Mouse (Mus musculus): ENCODE results near the gene Paqr4.

Gene Paqr4

GRCm38 (mm10) chr17:23725999-23726757 lies 14.5 kb downstream of the Paqr4 start, which contains the start of gene Pkmyt1:
Pkmyt1 (plus strand) TSS chr17:23726336.
- DNase-seq (ENCODE audit: inconsistent ontology term), result peak; percentile 95

GRCm38 (mm10) chr17:23725477-23725876 lies 15.2 kb downstream of the Paqr4 start:
- no peak for DNase-seq (ENCODE audit: inconsistent ontology term)

GRCm38 (mm10) chr17:23722376-23723125 lies 18.1 kb downstream of the Paqr4 start, which contains the start of gene 1520401A03Rik:
1520401A03Rik (minus strand) TSS chr17:23722783.
- no peak for DNase-seq (ENCODE audit: inconsistent ontology term)

GRCm38 (mm10) chr17:23721886-23722285 lies 18.8 kb downstream of the Paqr4 start:
- no peak for DNase-seq (ENCODE audit: inconsistent ontology term)

GRCm38 (mm10) chr17:23719455-23719854 lies 21.2 kb downstream of the Paqr4 start:
- DNase-seq (ENCODE audit: inconsistent ontology term), result no peak

GRCm38 (mm10) chr17:23717003-23717402 lies 23.7 kb downstream of the Paqr4 start:
- no peak for DNase-seq (ENCODE audit: inconsistent ontology term)

- DNase-seq (ENCODE audit: inconsistent ontology term), result peak; percentile 62
These were observed 34.5 kb downstream of the Paqr4 start for GRCm38 (mm10) chr17:23706212-23706611.

- no peak for DNase-seq (ENCODE audit: inconsistent ontology term)
These were observed 35.1 kb downstream of the Paqr4 start for GRCm38 (mm10) chr17:23705525-23706104.

- no peak for DNase-seq (ENCODE audit: inconsistent ontology term)
These were observed 35.9 kb downstream of the Paqr4 start for GRCm38 (mm10) chr17:23704741-23705140.

- no peak for DNase-seq (ENCODE audit: inconsistent ontology term)
These were observed 37.4 kb downstream of the Paqr4 start for GRCm38 (mm10) chr17:23703301-23703700.

- peak; percentile 94 for DNase-seq (ENCODE audit: inconsistent ontology term)
These were observed 40.6 kb downstream of the Paqr4 start for GRCm38 (mm10) chr17:23700079-23700478.

GRCm38 (mm10) chr17:23699131-23700077 lies 41.3 kb downstream of the Paqr4 start:
- peak; percentile 65 for DNase-seq (ENCODE audit: inconsistent ontology term)

- DNase-seq (ENCODE audit: inconsistent ontology term), result no peak
These were observed 44.9 kb downstream of the Paqr4 start for GRCm38 (mm10) chr17:23695801-23696200.

- no peak for DNase-seq (ENCODE audit: inconsistent ontology term)
These were observed 46.2 kb downstream of the Paqr4 start for GRCm38 (mm10) chr17:23694491-23694890.
